Mouse (Mus musculus): Measurements from ENCODE around the gene Oscp1.

- TF ChIP-seq EP300 (IDR thresholded peaks at IDR 0.05; ENCODE audit: low read depth) (no peak), CTCF (IDR thresholded peaks at IDR 0.05; ENCODE audit: low read depth) (no peak)
These were observed 26.0 kb downstream of the Oscp1 start for GRCm38 (mm10) chr4:126084382-126084781.
